Mouse (Mus musculus) CH12.LX (cell line): ENCODE results near the gene Smim15. TPM values are rescaled to one million over a fixed set of nuclear protein-coding genes. Genes with fewer than 3 reads are reported as not detected.

Source experiments
- DNase-seq: peaks from one replicate; pipeline ENCODE4 v3.0.0-alpha.2; 2013; ENCODE audit errors: extremely low read depth
- H3K27ac ChIP-seq: 2 replicates; pipeline ENCODE4 v1.5.1; 2012; ENCODE audit warnings: low read depth, mild to moderate bottlenecking, control low read depth, moderate library complexity; ENCODE audit not compliant: insufficient read depth
- H3K27me3 ChIP-seq: replicated peaks from 2 replicates; pipeline ENCODE3; 2012; ENCODE audit warnings: inconsistent platforms
- H3K36me3 ChIP-seq, 2 experiments: replicated peaks in 1 of 2; 2 replicates each; pipeline versions ENCODE3 to v1.6.1; 2012; ENCODE audit warnings: inconsistent platforms in 1 of 2, low read length in 1 of 2, mild to moderate bottlenecking in 1 of 2, mixed read lengths in 1 of 2, moderate library complexity in 1 of 2; ENCODE audit not compliant: control insufficient read depth in 1 of 2, insufficient read depth in 1 of 2
- H3K4me1 ChIP-seq, 2 experiments: 2 replicates each; pipeline ENCODE4 v1.6.1; 2012; ENCODE audit warnings: inconsistent platforms in 1 of 2, moderate library complexity in 1 of 2; ENCODE audit not compliant: insufficient read depth in 2 of 2, control insufficient read depth in 1 of 2
- H3K4me2 ChIP-seq: 2 replicates; pipeline ENCODE4 v1.6.1; 2012; ENCODE audit warnings: low read depth, mild to moderate bottlenecking, control low read depth; ENCODE audit not compliant: poor library complexity, insufficient read depth, severe bottlenecking
- H3K4me3 ChIP-seq, 3 experiments: fragments of 150-350 bp in 1 of 3; sonication (generic) in 1 of 3; replicated peaks in 1 of 3; 2 replicates each; pipeline versions ENCODE3 to v1.5.1; 2011 to 2012; ENCODE audit warnings: low read depth in 2 of 3, low read length in 2 of 3, mild to moderate bottlenecking in 2 of 3, moderate library complexity in 2 of 3, control low read depth in 1 of 3, improper control_type of control experiment in 1 of 3, inconsistent platforms in 1 of 3, mixed read lengths in 1 of 3; ENCODE audit not compliant: poor library complexity in 1 of 3
- H3K79me2 ChIP-seq: replicated peaks from 2 replicates; pipeline ENCODE4 v1.6.1; 2012; ENCODE audit warnings: mild to moderate bottlenecking, moderate library complexity; ENCODE audit not compliant: control insufficient read depth, poor library complexity, insufficient read depth, severe bottlenecking; ENCODE audit errors: extremely low read depth
- H3K9ac ChIP-seq: 2 replicates; pipeline ENCODE4 v1.6.1; 2012; ENCODE audit warnings: low read depth, mild to moderate bottlenecking, control low read depth, moderate library complexity; ENCODE audit not compliant: insufficient read depth
- H3K9me3 ChIP-seq: replicated peaks from 2 replicates; pipeline ENCODE3; 2012; ENCODE audit warnings: low read length, inconsistent platforms, mixed read lengths
- CHD1 ChIP-seq: IDR thresholded peaks from 2 replicates; pipeline ENCODE4 v1.6.1; 2012; ENCODE audit warnings: low read depth, low read length, improper control_type of control experiment, inconsistent platforms
- CTCF ChIP-seq, 2 experiments: IDR thresholded peaks in 1 of 2; conservative IDR thresholded peaks in 1 of 2; 2 replicates each; pipeline ENCODE4 v1.5.1; 2011 to 2012; ENCODE audit warnings: low read depth in 2 of 2, low read length in 2 of 2, improper control_type of control experiment in 1 of 2, inconsistent platforms in 1 of 2, mild to moderate bottlenecking in 1 of 2, moderate library complexity in 1 of 2
- E2F4 ChIP-seq: IDR thresholded peaks from 2 replicates; pipeline ENCODE4 v1.6.1; 2011; ENCODE audit warnings: low read depth, low read length, improper control_type of control experiment; ENCODE audit not compliant: insufficient replicate concordance
- ELF1 ChIP-seq: IDR thresholded peaks from 2 replicates; pipeline ENCODE4 v1.6.1; 2014; ENCODE audit warnings: low read depth, mild to moderate bottlenecking, inconsistent platforms, low read length, improper control_type of control experiment
- ETS1 ChIP-seq: conservative IDR thresholded peaks from 2 replicates; pipeline ENCODE4 v1.6.1; 2012; ENCODE audit warnings: low read depth, mild to moderate bottlenecking, inconsistent platforms, low read length, improper control_type of control experiment, moderate library complexity
- GABPA ChIP-seq: IDR thresholded peaks from 2 replicates; pipeline ENCODE4 v1.6.1; 2012; ENCODE audit warnings: low read depth, low read length, improper control_type of control experiment, inconsistent platforms; ENCODE audit not compliant: insufficient replicate concordance
- MAX ChIP-seq: IDR thresholded peaks from 2 replicates; pipeline ENCODE4 v1.6.1; 2011; ENCODE audit warnings: low read length, improper control_type of control experiment
- MAZ ChIP-seq: IDR thresholded peaks from 2 replicates; pipeline ENCODE4 v1.6.1; 2012; ENCODE audit warnings: low read depth, mild to moderate bottlenecking, inconsistent platforms, low read length, improper control_type of control experiment, moderate library complexity
- MEF2A ChIP-seq: IDR thresholded peaks from 2 replicates; pipeline ENCODE4 v1.6.1; 2014; ENCODE audit warnings: low read depth, mild to moderate bottlenecking, inconsistent platforms, low read length, improper control_type of control experiment, borderline replicate concordance
- MXI1 ChIP-seq: IDR thresholded peaks from 2 replicates; pipeline ENCODE4 v1.6.1; 2011; ENCODE audit warnings: mild to moderate bottlenecking, low read depth, low read length, improper control_type of control experiment
- NRF1 ChIP-seq: IDR thresholded peaks from 2 replicates; pipeline ENCODE4 v1.6.1; 2014; ENCODE audit warnings: low read depth, mild to moderate bottlenecking, inconsistent platforms, low read length, improper control_type of control experiment, moderate library complexity
- POLR2AphosphoS2 ChIP-seq: IDR thresholded peaks from 2 replicates; pipeline ENCODE4 v1.6.1; 2011; ENCODE audit warnings: low read depth, low read length, improper control_type of control experiment
- RAD21 ChIP-seq: IDR thresholded peaks from 2 replicates; pipeline ENCODE4 v1.6.1; 2011; ENCODE audit warnings: low read depth, mild to moderate bottlenecking, low read length, improper control_type of control experiment, moderate library complexity
- RCOR1 ChIP-seq: conservative IDR thresholded peaks from 2 replicates; pipeline ENCODE4 v1.6.1; 2012; ENCODE audit warnings: low read depth, mild to moderate bottlenecking, inconsistent platforms, low read length, improper control_type of control experiment
- SMC3 ChIP-seq: IDR thresholded peaks from 2 replicates; pipeline ENCODE4 v1.6.1; 2011; ENCODE audit warnings: low read depth, low read length, improper control_type of control experiment
- ZC3H11A ChIP-seq: IDR thresholded peaks from 2 replicates; pipeline ENCODE4 v1.6.1; 2012; ENCODE audit warnings: low read depth, mild to moderate bottlenecking, inconsistent platforms, low read length, improper control_type of control experiment
- ZKSCAN1 ChIP-seq: IDR thresholded peaks from 2 replicates; pipeline ENCODE4 v1.6.1; 2012; ENCODE audit warnings: low read depth, inconsistent platforms, low read length, improper control_type of control experiment, borderline replicate concordance
- ZNF384 ChIP-seq: IDR thresholded peaks from 2 replicates; pipeline ENCODE4 v1.6.1; 2012; ENCODE audit warnings: low read depth, low read length, improper control_type of control experiment, inconsistent platforms
- dilution Hi-C: fragments of 300-500 bp; cut with MboI; formaldehyde crosslinking; loops from 2 replicates; pipeline ENCODE4 v1.14.3; 2020; ENCODE audit warnings: low sequenced_read_pairs; ENCODE audit not compliant: extremely low pct_unique_long_range_greater_than_20kb, extremely low pct_ligation_motif_present
- in situ Hi-C: fragments of 300-500 bp; cut with MboI; formaldehyde crosslinking; loops from 3 replicates; pipeline ENCODE4 v1.14.3; 2019; ENCODE audit warnings: low sequenced_read_pairs, low pct_ligation_motif_present, low pct_unique_long_range_greater_than_20kb, mixed read lengths
- polyA plus RNA-seq: library from polyadenylated mRNA; unstranded; fragments of >175 nt; gene quantifications from 2 replicates; pipeline ENCODE4 v1.2.1, GENCODE M21; 2012; ENCODE audit warnings: low read depth; ENCODE audit not compliant: insufficient read length
- total RNA-seq, 2 experiments: library from RNA; depleted of rRNA; stranded (reverse); fragments of 300-350 nt in 1 of 2; fragments of >200 nt in 1 of 2; gene quantifications; 2 replicates each; pipeline ENCODE4 v1.2.3; 2012 to 2014

The Smim15 gene
- total and polyA plus RNA-seq, 3 experiments = 32.8 to 114 (median 62.8) TPM

DNA sequence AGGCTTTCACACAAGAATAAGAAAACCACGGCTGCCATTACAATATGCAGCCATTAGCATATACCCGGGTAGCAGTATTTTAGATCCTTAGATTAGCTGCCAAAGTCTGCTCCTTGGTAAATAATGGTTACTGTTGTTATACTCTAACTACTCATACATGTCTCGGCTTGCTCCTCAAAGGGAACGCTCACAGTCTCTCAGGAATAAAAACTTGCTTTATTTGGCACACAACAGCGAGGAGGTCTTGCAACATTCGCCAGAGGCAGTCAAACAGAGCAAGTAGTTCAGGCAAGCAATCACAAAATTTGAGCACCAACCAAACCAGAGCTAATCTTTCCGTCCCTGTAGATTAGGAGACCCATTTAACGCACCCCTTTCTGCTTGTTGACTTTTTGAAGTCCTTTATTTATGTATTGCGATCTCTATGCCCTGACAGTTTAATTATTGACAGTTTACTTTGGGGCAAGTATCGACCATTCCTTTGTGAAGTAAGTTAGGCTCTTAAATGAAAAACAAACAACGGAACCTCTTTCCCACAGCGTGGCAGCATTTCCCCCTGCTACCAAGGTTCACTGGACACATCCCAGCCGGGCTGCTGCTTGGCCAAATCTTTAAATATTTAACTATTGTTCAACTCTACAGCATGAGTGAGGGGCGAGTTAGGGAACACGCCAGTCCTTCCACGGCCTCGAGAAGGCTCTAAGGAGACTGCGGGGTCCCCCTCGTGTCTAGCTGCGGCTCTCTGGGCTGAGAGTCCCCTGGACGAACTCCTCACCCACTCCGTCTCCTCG, 620 bp upstream of the Smim15 start:
- H3K27ac ChIP-seq = peak overlapping the region; percentile 62; the same call in 1 of the 2 replicates
- peaks cover 27% of the 10 kb centered on the region for H3K79me2 ChIP-seq
- in situ Hi-C loops (loop anchor here (5.0 kb wide), 1 partner anchor 151 kb away; no protein-coding TSS in a partner anchor), dilution Hi-C loops (no loop called here)
- peak overlapping the region; percentile 79 for H3K4me2 ChIP-seq
- no peaks in the 10 kb centered on the region for H3K9me3 ChIP-seq
- H3K4me1 ChIP-seq = peaks cover 5 to 52% of the 10 kb centered on the region in 2 experiments; a peak in 3 of 4 replicates
- H3K36me3 ChIP-seq = peaks cover 8 to 30% of the 10 kb centered on the region in 2 experiments
- peak; percentile 17 for TF ChIP-seq RAD21
- no peak for TF ChIP-seq E2F4
- TF ChIP-seq ELF1 = no peak
- TF ChIP-seq SMC3 = peak; percentile 19; the same call in 1 of the 2 replicates
- TF ChIP-seq CTCF (conservative IDR thresholded peaks at IDR 0.05 in 1 of 2, IDR thresholded peaks at IDR 0.05 in 1 of 2; ENCODE audit: low read depth in 2 of 2, low read length in 2 of 2) = peak in 1 of 2 experiments; percentile 47; a peak in 2 of 4 replicates
- peak overlapping the region; percentile 81 to 96 (median 95) for H3K4me3 ChIP-seq
- DNase-seq = peak; percentile 28
- no peaks in the 10 kb centered on the region for H3K27me3 ChIP-seq
- peak overlapping the region; percentile 95 for H3K9ac ChIP-seq

DNA sequence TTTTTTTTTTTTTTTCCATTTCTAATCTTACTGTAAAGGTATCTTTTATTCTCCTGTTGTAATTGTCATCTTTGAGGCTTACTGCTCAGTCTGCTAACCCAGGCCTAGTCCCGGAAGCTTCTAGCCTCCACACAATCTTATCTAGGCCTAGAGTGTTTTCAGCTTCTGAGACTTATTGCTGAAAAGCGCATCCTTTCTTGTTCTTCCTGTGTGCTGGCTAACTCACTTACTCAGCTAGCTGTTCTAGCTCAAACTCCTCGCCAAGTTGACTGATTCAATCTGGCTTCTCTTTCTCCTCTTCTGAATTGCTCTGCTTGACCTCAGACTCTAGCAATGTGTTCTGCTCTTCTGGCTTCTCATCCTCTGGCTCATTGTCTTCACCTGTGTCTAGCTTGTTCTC, 1.4 kb downstream of the Smim15 start:
- Histone ChIP-seq H3K9me3 (no peaks in the 10 kb centered on the region), H3K4me2 (peak overlapping the region; percentile 74), H3K9ac (0 out of 2 replicates have a peak overlapping the region, but pooled peaks have one; percentile 13), H3K4me3 (peak overlapping the region in 2 of 3 experiments; percentile 6 to 88), H3K4me1 (peaks cover 5 to 51% of the 10 kb centered on the region in 2 experiments; a peak in 3 of 4 replicates), H3K79me2 (peaks cover 27% of the 10 kb centered on the region), H3K36me3 (peaks cover 8 to 35% of the 10 kb centered on the region in 2 experiments), H3K27ac (no peak overlapping the region; the same call in 1 of the 2 replicates), H3K27me3 (no peaks in the 10 kb centered on the region)
- dilution Hi-C loops (no loop called here), in situ Hi-C loops (no loop called here)
- DNase-seq = no peak
- TF ChIP-seq ZC3H11A = no peak
- TF ChIP-seq POLR2AphosphoS2 = no peak
- no peak for TF ChIP-seq CHD1
- no peak for TF ChIP-seq ZKSCAN1
- no peak for TF ChIP-seq MXI1
- no peak for TF ChIP-seq ETS1
- TF ChIP-seq MAZ = no peak
- no peak for TF ChIP-seq MAX
- TF ChIP-seq SMC3 = no peak
- no peak for TF ChIP-seq ZNF384
- no peak for TF ChIP-seq RCOR1
- TF ChIP-seq GABPA = no peak
- no peak for TF ChIP-seq NRF1
- no peak for TF ChIP-seq MEF2A
- no peak for TF ChIP-seq RAD21
